Mouse (Mus musculus) forebrain, embryonic 13.5 days (tissue): Measurements from ENCODE around the gene Fanci. TPM values are rescaled to one million over a fixed set of nuclear protein-coding genes. Genes with fewer than 3 reads are reported as not detected.

ENCODE experiments used
- ATAC-seq: fragments of 200-750 bp; cut with Nextera tagmentation; 2 replicates; pipeline ENCODE4 v1.8.0; 2017
- H3K27ac ChIP-seq: fragments of 300-500 bp; sonication (generic); 2 replicates; pipeline ENCODE4 v1.5.1; 2015; ENCODE audit warnings: inconsistent platforms, mild to moderate bottlenecking, moderate library complexity
- H3K27me3 ChIP-seq: fragments of 300-500 bp; sonication (generic); 2 replicates; pipeline ENCODE4 v1.6.1; 2015; ENCODE audit warnings: mild to moderate bottlenecking, inconsistent platforms
- H3K36me3 ChIP-seq: fragments of 300-500 bp; sonication (generic); 2 replicates; pipeline ENCODE4 v1.6.1; 2015; ENCODE audit warnings: mild to moderate bottlenecking, inconsistent platforms; ENCODE audit not compliant: poor library complexity, severe bottlenecking
- H3K4me1 ChIP-seq: fragments of 300-500 bp; sonication (generic); 2 replicates; pipeline ENCODE4 v1.6.1; 2015; ENCODE audit warnings: inconsistent platforms
- H3K4me2 ChIP-seq: fragments of 300-500 bp; sonication (generic); 2 replicates; pipeline ENCODE4 v1.6.1; 2015; ENCODE audit warnings: inconsistent platforms, mild to moderate bottlenecking, moderate library complexity
- H3K4me3 ChIP-seq: fragments of 300-500 bp; sonication (generic); 2 replicates; pipeline ENCODE4 v1.5.1; 2015; ENCODE audit warnings: mild to moderate bottlenecking, inconsistent platforms
- H3K9ac ChIP-seq: fragments of 300-500 bp; sonication (generic); 2 replicates; pipeline ENCODE4 v1.6.1; 2015; ENCODE audit warnings: mild to moderate bottlenecking, inconsistent platforms
- H3K9me3 ChIP-seq: fragments of 300-500 bp; sonication (generic); replicated peaks from 2 replicates; pipeline ENCODE4 v1.6.1; 2016; ENCODE audit warnings: inconsistent platforms
- WGBS: fragments of 180-500 bp; shearing (Covaris S2); methylation state at CpG from one replicate; pipeline ENCODE4 v1.1.7; 2015; 5-methylcytosine and 5-hydroxymethylcytosine counted together
- polyA plus RNA-seq: library from polyadenylated mRNA; unstranded; fragments of >200 nt; fragmentation: Nextera tagmentation; extraction: Ambion mirVana; gene quantifications from 2 replicates; pipeline ENCODE4 v1.2.1, GENCODE M21; 2015

Gene Fanci
- polyA plus RNA-seq: 10.3 and 11.4 TPM in 2 replicates

DNA sequence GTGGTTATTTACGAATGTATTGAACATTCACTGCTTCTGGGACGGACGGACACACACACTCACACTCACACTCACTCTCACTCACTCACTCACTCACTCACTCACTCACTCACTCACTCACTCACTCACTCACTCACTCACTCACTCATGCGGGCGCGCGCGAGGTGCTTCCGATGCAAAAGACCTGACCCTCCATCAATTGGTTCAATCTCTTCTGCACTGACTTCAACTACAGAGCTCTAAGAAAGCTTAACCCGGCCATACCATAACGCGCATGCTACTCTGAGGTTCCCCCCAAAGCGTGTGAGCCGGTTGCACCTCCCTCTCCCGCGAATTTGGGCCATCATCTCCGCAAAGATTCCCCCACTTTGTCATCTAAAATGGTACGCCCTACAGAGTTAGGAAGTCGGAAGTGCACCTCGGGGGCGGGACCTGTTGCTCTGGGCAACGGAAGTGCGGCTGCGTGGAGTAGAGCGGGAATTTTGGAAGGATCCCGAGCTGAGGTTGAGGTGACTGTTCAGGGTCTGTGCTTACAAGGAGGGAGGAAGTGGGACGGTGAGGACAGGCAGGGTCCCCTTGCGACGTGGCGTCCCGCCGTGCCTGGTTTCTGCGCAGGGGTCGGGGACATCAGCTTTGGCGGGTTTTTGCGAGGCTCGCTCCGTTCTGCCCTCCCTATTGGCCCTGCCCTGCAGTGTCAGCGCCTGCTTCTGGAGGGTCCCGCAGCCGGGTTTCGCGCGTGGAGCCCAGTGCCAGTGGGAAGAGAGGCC lies at the start of gene Fanci:
Fanci (plus strand) TSS at position 47 of the 767 bp plus-strand sequence.
- Histone ChIP-seq H3K27me3 (no peaks in the 10 kb centered on the region), H3K36me3 (no peaks in the 10 kb centered on the region), H3K9me3 (no peaks in the 10 kb centered on the region), H3K4me2 (peak within 1 kb of the TSS; percentile 95), H3K9ac (peak within 1 kb of the TSS; percentile 74), H3K4me1 (peaks cover 30% of the 10 kb centered on the region), H3K4me3 (peak within 1 kb of the TSS; percentile 64), H3K27ac (peak within 1 kb of the TSS; percentile 88)
- 0% methylated on average over 44 of the region's 44 CpGs for WGBS
- ATAC-seq: peak; percentile 96

DNA sequence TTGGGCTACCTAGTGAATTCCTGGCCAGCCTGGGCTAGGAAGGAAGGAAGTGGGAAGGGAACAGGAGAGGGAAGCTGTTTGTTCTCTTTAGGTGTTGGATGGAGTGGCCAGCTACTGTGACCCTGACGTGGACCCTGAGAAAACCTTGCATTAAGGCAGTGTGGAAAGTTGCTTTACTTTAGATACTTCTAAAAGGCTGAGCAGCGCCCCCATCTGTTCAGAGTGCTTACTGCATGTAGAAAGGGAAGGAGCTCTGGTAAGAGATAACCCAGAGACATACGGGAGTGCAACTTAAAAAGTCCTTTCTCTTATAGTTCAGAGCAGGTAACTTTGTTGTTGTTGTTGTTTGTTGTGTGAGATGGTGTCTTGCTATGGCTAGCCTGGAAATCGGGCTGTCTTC lies 45.8 kb upstream of the Fanci start:
- Histone ChIP-seq H3K4me1 (no peaks in the 10 kb centered on the region), H3K27me3 (no peaks in the 10 kb centered on the region), H3K27ac (no peak overlapping the region), H3K4me2 (no peak overlapping the region), H3K9me3 (no peaks in the 10 kb centered on the region), H3K4me3 (no peak overlapping the region), H3K9ac (no peak overlapping the region), H3K36me3 (peaks cover 59% of the 10 kb centered on the region)
- WGBS: 58% methylated on average over 4 of the region's 4 CpGs
- ATAC-seq: no peak

DNA sequence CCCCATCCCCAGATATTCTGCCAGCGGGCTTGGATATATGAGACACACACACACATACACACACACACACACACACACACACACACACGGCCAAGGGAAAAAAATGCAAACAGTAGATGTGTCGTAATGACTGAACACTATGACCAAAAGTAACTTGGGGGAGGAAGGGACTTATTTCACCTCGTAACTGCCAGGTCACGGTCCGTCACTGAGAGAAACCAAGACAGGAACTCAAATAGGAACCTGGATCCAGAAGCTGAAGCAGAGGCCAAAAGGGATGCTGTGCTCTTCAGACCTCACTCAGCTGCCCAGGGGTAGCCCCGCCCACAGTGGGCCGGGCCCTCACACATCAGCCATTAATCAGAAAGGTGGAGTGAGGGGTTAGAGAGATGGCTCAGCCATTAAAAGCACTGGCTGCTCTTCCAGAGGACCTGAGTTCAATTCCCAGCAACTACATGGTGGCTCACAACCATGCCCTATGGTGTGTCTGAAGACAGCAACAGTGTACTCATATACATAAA lies 45.1 kb upstream of the Fanci start:
- 82% methylated on average over 8 of the region's 8 CpGs for WGBS
- Histone ChIP-seq H3K9ac (no peak overlapping the region), H3K4me3 (no peak overlapping the region), H3K36me3 (peaks cover 66% of the 10 kb centered on the region), H3K27me3 (no peaks in the 10 kb centered on the region), H3K4me2 (no peak overlapping the region), H3K4me1 (no peaks in the 10 kb centered on the region), H3K9me3 (no peaks in the 10 kb centered on the region), H3K27ac (no peak overlapping the region)
- ATAC-seq: no peak

DNA sequence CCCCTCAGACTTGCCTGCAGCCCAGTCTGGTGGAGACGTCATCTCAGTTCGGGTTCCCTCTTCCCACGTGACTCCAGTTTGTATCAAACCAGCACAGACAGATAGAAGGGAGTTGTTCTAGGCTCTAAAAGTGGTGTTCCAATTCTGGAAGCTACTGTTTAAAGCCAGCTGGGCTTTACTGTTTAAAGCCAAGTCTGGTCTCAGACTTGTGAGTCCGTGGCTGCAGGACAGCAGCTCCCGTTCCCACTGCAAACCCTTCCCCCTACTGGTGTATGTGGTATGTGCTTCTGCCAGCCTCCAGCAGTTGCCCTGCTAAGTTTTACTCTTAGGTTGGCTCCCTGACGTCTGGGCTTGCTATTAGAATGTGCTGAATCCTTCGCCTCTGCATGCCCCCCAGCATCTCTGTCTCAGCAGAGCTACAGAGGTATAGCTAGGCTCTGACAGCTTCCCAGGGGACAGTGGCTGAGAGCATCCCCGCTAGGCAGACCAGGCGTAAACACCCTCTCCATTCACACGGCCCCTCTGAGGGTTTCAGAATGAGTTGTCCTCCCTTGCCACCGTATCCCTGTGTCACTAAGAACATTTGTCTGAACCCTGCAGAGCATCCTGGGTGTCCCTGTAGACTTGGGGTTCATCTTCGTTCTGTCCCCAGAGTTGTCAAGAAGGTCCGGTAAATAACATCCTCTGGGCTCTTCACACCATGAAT lies 44.5 kb upstream of the Fanci start:
- no peak overlapping the region for H3K27ac ChIP-seq
- H3K9ac ChIP-seq: no peak overlapping the region
- H3K36me3 ChIP-seq: peaks cover 71% of the 10 kb centered on the region
- ATAC-seq: no peak
- H3K4me1 ChIP-seq: no peaks in the 10 kb centered on the region
- 78% methylated on average over 13 of the region's 13 CpGs for WGBS
- H3K27me3 ChIP-seq: no peaks in the 10 kb centered on the region
- H3K4me2 ChIP-seq: no peak overlapping the region
- no peak overlapping the region for H3K4me3 ChIP-seq
- no peaks in the 10 kb centered on the region for H3K9me3 ChIP-seq

DNA sequence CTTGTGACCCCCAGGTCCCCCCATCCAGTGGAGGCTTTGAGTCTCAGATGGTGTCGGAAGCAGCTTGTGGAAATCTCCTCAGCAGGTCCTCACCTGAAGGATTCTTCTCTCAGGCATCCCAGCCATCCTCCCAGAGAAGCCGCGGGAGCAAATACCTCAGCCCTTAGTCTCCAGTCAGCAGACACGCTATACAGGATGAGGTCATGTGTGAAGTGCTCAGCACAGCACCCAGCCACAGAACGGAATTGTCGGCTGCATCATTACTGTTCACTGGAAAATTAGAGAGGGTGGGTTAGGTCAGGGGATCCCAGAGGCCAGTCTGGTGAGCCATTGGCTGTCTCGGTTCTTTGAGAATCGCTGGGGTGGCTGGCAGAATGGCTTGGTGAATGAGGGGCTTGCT lies 42.9 kb upstream of the Fanci start:
- Histone ChIP-seq H3K9me3 (no peaks in the 10 kb centered on the region), H3K4me3 (no peak overlapping the region), H3K9ac (no peak overlapping the region), H3K36me3 (peaks cover 72% of the 10 kb centered on the region), H3K27me3 (no peaks in the 10 kb centered on the region), H3K4me2 (no peak overlapping the region), H3K27ac (no peak overlapping the region), H3K4me1 (no peaks in the 10 kb centered on the region)
- ATAC-seq: no peak
- WGBS: 87% methylated on average over 8 of the region's 8 CpGs

DNA sequence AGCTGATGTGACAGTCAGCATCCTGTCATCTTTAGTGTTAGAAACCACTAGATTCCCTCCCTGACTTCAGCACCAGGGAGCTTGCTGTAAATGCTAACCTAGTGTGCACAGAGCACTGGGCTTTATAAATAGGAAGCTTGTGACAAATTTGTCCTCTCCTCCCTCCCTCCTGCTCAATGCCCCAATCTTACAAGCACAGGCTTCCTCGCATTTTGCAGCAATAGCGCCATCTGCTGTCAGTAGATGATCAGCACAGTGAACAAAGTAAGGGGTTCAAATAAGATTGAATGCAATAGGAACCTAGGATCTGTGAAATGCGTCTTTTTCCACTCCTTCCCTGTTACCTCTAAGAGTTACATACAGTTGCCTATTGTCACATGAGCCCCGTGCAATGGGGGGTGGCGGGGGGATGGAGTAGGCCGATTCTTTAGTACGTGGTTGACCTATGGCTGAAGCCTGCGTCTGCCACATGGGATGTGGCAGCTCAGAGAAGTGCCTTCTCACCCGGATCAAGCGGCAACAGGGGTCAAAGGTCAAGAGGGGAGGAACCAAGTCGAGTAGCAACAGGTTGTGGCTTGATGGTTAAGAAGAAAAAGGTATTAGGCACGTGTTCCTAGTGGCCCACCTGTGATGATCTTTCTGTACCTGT lies 41.9 kb upstream of the Fanci start:
- peaks cover 72% of the 10 kb centered on the region for H3K36me3 ChIP-seq
- peak; percentile 79 for ATAC-seq
- H3K9ac ChIP-seq: no peak overlapping the region
- H3K4me3 ChIP-seq: no peak overlapping the region
- no peaks in the 10 kb centered on the region for H3K27me3 ChIP-seq
- WGBS: 33% methylated on average over 12 of the region's 12 CpGs
- no peaks in the 10 kb centered on the region for H3K4me1 ChIP-seq
- H3K9me3 ChIP-seq: no peaks in the 10 kb centered on the region
- no peak overlapping the region for H3K27ac ChIP-seq
- H3K4me2 ChIP-seq: no peak overlapping the region

DNA sequence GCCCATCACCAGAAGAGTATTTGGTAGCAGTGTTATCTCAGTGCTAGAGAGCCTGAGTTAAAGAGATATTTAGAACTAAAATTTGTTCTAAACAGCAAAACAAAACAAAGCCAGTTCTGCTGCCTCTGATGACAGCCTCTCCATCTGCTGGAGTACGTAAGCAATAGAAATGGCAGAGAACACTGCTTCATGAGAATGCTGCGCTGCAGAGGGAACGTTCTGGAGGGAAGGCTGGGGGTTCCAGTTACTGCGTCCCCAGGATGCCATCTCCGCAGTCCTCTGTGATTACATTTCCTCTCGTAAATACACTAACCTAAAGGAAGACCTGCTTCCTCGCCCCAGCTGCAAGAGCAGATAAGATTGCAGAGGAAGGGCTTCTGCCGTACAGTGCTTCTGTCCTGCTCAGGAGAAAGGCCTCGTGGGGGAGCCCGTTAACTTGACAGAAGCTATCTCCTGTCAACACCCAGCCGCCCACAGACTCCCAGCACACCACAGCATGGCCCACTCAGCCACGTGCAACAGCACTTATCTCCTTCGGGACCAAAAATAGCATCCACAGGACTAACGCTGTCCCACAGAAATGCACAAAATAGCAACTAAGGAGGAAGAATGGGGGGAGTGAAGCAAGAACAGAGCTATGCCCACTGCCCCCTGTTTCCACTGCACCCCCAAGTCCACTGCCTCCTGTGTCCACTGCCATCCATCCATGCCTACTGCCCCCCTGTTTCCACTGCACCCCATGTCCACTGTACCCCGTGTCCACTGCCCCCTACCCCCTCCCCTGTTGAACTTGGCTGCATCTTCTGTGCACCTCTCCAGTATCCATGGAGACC lies 33.2 kb upstream of the Fanci start:
- ATAC-seq: no peak
- H3K27me3 ChIP-seq: no peaks in the 10 kb centered on the region
- no peak overlapping the region for H3K9ac ChIP-seq
- H3K4me2 ChIP-seq: no peak overlapping the region
- H3K36me3 ChIP-seq: peaks cover 83% of the 10 kb centered on the region
- H3K27ac ChIP-seq: no peak overlapping the region
- WGBS: 84% methylated on average over 15 of the region's 15 CpGs
- H3K9me3 ChIP-seq: no peaks in the 10 kb centered on the region
- H3K4me3 ChIP-seq: no peak overlapping the region
- H3K4me1 ChIP-seq: peaks cover 33% of the 10 kb centered on the region

DNA sequence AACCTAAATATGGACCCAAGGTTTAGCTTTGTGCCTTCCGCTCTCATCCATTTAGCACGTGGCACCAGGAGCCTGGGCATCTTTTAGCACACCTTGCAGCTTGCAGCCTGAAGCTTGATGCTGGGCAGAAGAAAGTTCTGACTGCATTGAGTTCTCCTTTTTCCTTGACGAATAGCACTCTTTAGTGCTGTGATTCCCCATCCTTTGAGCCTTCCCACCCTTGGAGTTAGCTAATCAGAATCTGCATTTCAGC lies 32.6 kb upstream of the Fanci start:
- H3K4me1 ChIP-seq: peaks cover 34% of the 10 kb centered on the region

DNA sequence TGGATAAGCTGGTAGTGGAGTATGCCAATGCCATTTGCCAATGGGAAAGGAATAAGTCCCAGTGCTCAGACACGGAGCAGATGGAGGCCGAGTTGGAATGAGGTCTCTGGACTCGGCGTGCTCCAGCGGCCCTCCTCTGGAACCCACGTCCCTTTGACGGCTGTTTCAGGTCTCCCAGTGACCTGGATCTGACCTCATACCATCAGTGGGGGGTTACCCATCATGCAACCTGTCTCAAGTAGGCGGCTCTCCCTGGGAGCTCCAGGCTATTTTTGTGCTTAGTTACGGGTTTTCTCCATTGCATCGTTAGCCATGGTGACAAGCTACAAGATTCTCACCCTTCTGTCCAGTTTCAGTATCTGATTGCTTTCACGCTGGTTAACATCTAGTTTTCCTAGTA lies 31.7 kb upstream of the Fanci start:
- Histone ChIP-seq H3K4me1 (peaks cover 34% of the 10 kb centered on the region), H3K4me2 (no peak overlapping the region), H3K27ac (no peak overlapping the region; the same call in 1 of the 2 replicates), H3K9me3 (no peaks in the 10 kb centered on the region), H3K9ac (no peak overlapping the region), H3K27me3 (no peaks in the 10 kb centered on the region), H3K36me3 (peaks cover 72% of the 10 kb centered on the region), H3K4me3 (no peak overlapping the region)
- WGBS: 70% methylated on average over 11 of the region's 11 CpGs
- no peak for ATAC-seq

More for the DNA sequence above, 32.6 kb upstream of the Fanci start:
- WGBS: 88% methylated on average over 3 of the region's 3 CpGs
- Histone ChIP-seq H3K4me2 (no peak overlapping the region), H3K27me3 (no peaks in the 10 kb centered on the region), H3K36me3 (peaks cover 78% of the 10 kb centered on the region), H3K27ac (no peak overlapping the region), H3K9me3 (no peaks in the 10 kb centered on the region), H3K9ac (no peak overlapping the region), H3K4me3 (no peak overlapping the region)
- ATAC-seq: no peak

DNA sequence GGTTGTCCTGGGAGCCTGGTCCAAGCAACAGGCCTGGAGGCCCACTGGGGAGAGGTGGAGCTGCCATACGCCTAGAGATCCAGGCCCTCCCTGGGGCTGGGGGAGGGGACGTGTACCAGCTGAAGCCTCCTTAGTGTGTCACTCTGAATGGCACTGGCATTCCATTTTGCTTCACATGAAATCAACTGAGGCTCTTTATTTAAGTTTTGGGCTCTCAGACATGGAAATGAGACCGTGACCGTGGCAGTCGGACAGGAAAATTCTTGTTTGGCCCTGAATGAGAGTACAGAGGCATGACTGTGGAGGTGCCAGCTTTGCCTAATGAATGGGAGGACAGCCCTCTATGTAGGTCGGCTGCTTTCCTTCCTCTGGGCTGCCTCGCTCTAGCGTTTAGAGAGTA lies 29.5 kb upstream of the Fanci start:
- WGBS: 46% methylated on average over 8 of the region's 8 CpGs
- H3K4me1 ChIP-seq: peaks cover 34% of the 10 kb centered on the region
- 0 out of 2 replicates have a peak overlapping the region, but pooled peaks have one; percentile 4 for H3K4me2 ChIP-seq
- no peak overlapping the region for H3K9ac ChIP-seq
- H3K9me3 ChIP-seq: no peaks in the 10 kb centered on the region
- peak; percentile 91 for ATAC-seq
- H3K36me3 ChIP-seq: peaks cover 60% of the 10 kb centered on the region
- no peak overlapping the region for H3K4me3 ChIP-seq
- H3K27ac ChIP-seq: peak overlapping the region; percentile 60
- no peaks in the 10 kb centered on the region for H3K27me3 ChIP-seq

DNA sequence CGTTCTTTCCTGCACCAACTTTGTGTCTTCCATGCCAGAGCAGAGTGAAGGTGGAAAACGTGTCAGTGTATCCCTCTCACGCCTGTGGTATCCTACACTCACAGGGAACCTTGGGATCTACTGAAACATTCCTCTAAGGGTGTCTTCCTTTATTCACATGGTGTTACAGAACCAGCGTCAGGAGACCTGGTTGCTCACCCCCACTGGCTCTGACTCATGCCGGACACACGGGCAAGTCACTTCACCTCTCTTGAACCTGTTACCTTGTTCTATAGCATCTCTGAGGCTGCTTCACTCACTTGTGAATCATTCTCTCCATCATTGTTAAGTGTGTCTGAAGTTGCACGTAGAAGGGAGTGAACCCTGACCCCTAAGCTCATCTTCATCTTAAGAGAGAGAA lies 28.9 kb upstream of the Fanci start:
- H3K4me1 ChIP-seq: peaks cover 34% of the 10 kb centered on the region
- no peak overlapping the region for H3K4me3 ChIP-seq
- H3K9ac ChIP-seq: no peak overlapping the region
- peak overlapping the region; percentile 60 for H3K27ac ChIP-seq
- no peaks in the 10 kb centered on the region for H3K9me3 ChIP-seq
- H3K27me3 ChIP-seq: no peaks in the 10 kb centered on the region
- peaks cover 55% of the 10 kb centered on the region for H3K36me3 ChIP-seq
- 88% methylated on average over 7 of the region's 7 CpGs for WGBS
- H3K4me2 ChIP-seq: no peak overlapping the region
- ATAC-seq: no peak; the same call in 1 of the 2 replicates
